Mouse (Mus musculus): ENCODE measurements at regions not wholly inside any gene's neighbourhood (a gene's known extent, or its start where the extent isn't known, plus 50 kb on each side); places are given as distances from the start of the nearest gene placed in this dataset.

DNA sequence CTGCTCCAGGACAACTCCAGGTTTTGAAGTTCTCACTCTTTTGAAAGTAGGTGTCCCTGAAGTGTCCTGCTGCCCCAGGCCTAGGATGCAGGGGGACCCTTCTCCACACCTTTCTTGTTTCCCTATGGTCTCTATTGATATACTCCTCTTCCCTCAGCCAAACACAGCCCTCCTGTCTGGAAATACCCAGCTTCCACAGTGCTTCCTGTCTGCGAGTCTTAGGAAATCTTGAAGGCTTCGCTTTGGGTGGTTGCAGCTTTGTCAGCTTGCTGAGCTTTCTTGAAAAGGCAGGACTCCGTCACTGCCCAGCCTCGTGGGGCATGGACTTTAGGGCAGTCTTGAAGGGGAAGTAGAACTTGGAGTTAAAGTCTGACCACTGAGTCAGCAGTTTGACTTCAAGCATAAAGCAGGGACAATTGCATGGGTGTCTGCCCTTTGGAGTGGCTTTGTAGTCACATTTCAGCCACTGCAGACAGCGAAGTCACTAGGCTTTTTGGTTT, 51.1 kb upstream of the Lrrc52 start:
- Histone ChIP-seq H3K9me3 (ENCODE audit: control insufficient read depth, low read length) (no peaks in the 10 kb centered on the region), H3K36me3 (ENCODE audit: control insufficient read depth, insufficient read depth, low read length) (no peaks in the 10 kb centered on the region), H3K4me2 (ENCODE audit: low read depth, low read length) (no peak overlapping the region), H3K4me3 (ENCODE audit: low read depth, low read length) (no peak overlapping the region), H3K27me3 (replicated peaks; ENCODE audit: control insufficient read depth, insufficient read depth, low read length) (no peaks in the 10 kb centered on the region), H3K4me1 (ENCODE audit: control insufficient read depth, insufficient read depth, low read length) (no peaks in the 10 kb centered on the region), H3K9ac (ENCODE audit: low read depth, low read length) (no peak overlapping the region), H3K27ac (replicated peaks; ENCODE audit: low read depth, low read length) (no peak overlapping the region)
- ATAC-seq (ENCODE audit: low read depth): no peak
- WGBS: 78% methylated on average over 5 of the region's 5 CpGs
- DNase-seq (ENCODE audit: low spot score): no peak

DNA sequence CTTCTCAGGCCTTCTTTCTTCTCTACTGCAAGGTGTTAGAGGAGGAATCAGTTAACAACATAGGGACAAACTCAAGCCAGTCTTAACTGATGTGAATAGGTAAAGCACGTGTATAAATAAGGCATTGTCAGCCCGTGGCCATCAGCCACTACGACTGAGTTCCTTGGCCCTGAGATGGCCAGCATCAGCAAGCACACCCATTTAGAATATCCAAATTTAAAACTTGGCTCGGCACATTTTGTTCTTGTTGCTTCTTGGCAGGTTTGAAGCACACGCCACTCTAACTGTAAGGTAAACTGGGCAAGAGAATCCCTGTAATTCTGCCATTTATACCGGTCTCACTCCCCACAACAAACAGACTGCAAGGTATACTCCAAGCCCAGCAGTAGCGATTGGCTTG, 57.3 kb upstream of the Lrrc52 start:
- no peak overlapping the region for H3K4me3 ChIP-seq (ENCODE audit: low read depth, low read length)
- ATAC-seq (ENCODE audit: low read depth): no peak
- H3K36me3 ChIP-seq (ENCODE audit: control insufficient read depth, insufficient read depth, low read length): no peaks in the 10 kb centered on the region
- H3K9me3 ChIP-seq (ENCODE audit: control insufficient read depth, low read length): no peaks in the 10 kb centered on the region
- H3K27me3 ChIP-seq (replicated peaks; ENCODE audit: control insufficient read depth, insufficient read depth, low read length): no peaks in the 10 kb centered on the region
- no peaks in the 10 kb centered on the region for H3K4me1 ChIP-seq (ENCODE audit: control insufficient read depth, insufficient read depth, low read length)
- no peak overlapping the region for H3K4me2 ChIP-seq (ENCODE audit: low read depth, low read length)
- 81% methylated on average over 7 of the region's 7 CpGs for WGBS
- DNase-seq (ENCODE audit: low spot score): no peak
- no peak overlapping the region for H3K27ac ChIP-seq (replicated peaks; ENCODE audit: low read depth, low read length)
- no peak overlapping the region for H3K9ac ChIP-seq (ENCODE audit: low read depth, low read length)

- ATAC-seq (ENCODE audit: low read depth) (no peak), DNase-seq (ENCODE audit: low spot score) (peak; percentile 36)
- H3K9ac ChIP-seq (ENCODE audit: low read depth, low read length): no peak overlapping the region
- H3K4me1 ChIP-seq (ENCODE audit: control insufficient read depth, insufficient read depth, low read length): no peaks in the 10 kb centered on the region
- no peaks in the 10 kb centered on the region for H3K9me3 ChIP-seq (ENCODE audit: control insufficient read depth, low read length)
- no peaks in the 10 kb centered on the region for H3K36me3 ChIP-seq (ENCODE audit: control insufficient read depth, insufficient read depth, low read length)
- WGBS: 62% methylated on average over 12 of the region's 12 CpGs
- H3K27ac ChIP-seq (replicated peaks; ENCODE audit: low read depth, low read length): no peak overlapping the region
- no peak overlapping the region for H3K4me2 ChIP-seq (ENCODE audit: low read depth, low read length)
- H3K4me3 ChIP-seq (ENCODE audit: low read depth, low read length): no peak overlapping the region
- no peaks in the 10 kb centered on the region for H3K27me3 ChIP-seq (replicated peaks; ENCODE audit: control insufficient read depth, insufficient read depth, low read length)
These were observed 65.4 kb upstream of the Rxrg start for GRCm38 (mm10) chr1:167532571-167533331.

- peaks cover 12% of the 10 kb centered on the region for H3K4me1 ChIP-seq (ENCODE audit: control insufficient read depth, insufficient read depth, low read length)
- H3K36me3 ChIP-seq (ENCODE audit: control insufficient read depth, insufficient read depth, low read length): no peaks in the 10 kb centered on the region
- no peak overlapping the region for H3K9ac ChIP-seq (ENCODE audit: low read depth, low read length)
- no peak overlapping the region for H3K4me3 ChIP-seq (ENCODE audit: low read depth, low read length)
- 85% methylated on average over 2 of the region's 2 CpGs for WGBS
- H3K4me2 ChIP-seq (ENCODE audit: low read depth, low read length): no peak overlapping the region
- H3K9me3 ChIP-seq (ENCODE audit: control insufficient read depth, low read length): no peaks in the 10 kb centered on the region
- ATAC-seq (ENCODE audit: low read depth) (no peak), DNase-seq (ENCODE audit: low spot score) (no peak)
- H3K27me3 ChIP-seq (replicated peaks; ENCODE audit: control insufficient read depth, insufficient read depth, low read length): no peaks in the 10 kb centered on the region
- no peak overlapping the region for H3K27ac ChIP-seq (replicated peaks; ENCODE audit: low read depth, low read length)
These were observed 52.2 kb upstream of the Rxrg start for GRCm38 (mm10) chr1:167546000-167546399.

DNA sequence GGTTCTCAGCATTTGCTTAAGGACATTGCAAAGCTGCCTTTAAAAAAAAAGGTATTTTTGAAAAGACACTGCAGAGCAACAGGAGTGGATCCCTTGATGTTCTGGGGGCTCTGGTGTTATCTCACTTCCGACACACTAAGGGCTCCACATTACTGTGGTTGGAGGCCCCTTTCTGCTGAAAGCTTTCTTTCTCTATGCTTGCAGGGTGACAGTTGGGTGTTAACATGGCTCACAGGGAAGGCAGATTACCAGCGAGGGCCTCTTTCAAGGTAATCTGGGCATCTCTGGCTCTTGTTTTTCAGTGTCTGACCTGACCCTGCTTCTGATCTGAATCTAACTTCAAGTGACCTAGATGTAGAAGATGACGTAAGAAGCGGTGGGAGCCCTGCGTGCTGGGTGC, 50.9 kb upstream of the Rxrg start:
- Histone ChIP-seq H3K4me2 (ENCODE audit: low read depth, low read length) (no peak overlapping the region), H3K9me3 (ENCODE audit: control insufficient read depth, low read length) (no peaks in the 10 kb centered on the region), H3K9ac (ENCODE audit: low read depth, low read length) (no peak overlapping the region), H3K27ac (replicated peaks; ENCODE audit: low read depth, low read length) (no peak overlapping the region), H3K27me3 (replicated peaks; ENCODE audit: control insufficient read depth, insufficient read depth, low read length) (no peaks in the 10 kb centered on the region), H3K36me3 (ENCODE audit: control insufficient read depth, insufficient read depth, low read length) (no peaks in the 10 kb centered on the region), H3K4me1 (ENCODE audit: control insufficient read depth, insufficient read depth, low read length) (peaks cover 22% of the 10 kb centered on the region), H3K4me3 (ENCODE audit: low read depth, low read length) (no peak overlapping the region)
- ATAC-seq (ENCODE audit: low read depth): no peak
- no peak for DNase-seq (ENCODE audit: low spot score)
- 92% methylated on average over 5 of the region's 5 CpGs for WGBS
